Mouse (Mus musculus) hindbrain, postnatal 0 days (tissue): Measurements from ENCODE around the gene Kcnk7. TPM values are rescaled to one million over a fixed set of nuclear protein-coding genes. Genes with fewer than 3 reads are reported as not detected.

Experiments used
- ATAC-seq: fragments of 200-750 bp; cut with Nextera tagmentation; 2 replicates; pipeline ENCODE4 v1.8.0; 2017; ENCODE audit warnings: mild to moderate bottlenecking, moderate TSS enrichment, moderate library complexity
- DNase-seq: peaks from one replicate; pipeline ENCODE4 v3.0.0-alpha.2; 2015; ENCODE audit warnings: low spot score
- H3K27ac ChIP-seq: fragments of 300-500 bp; sonication (generic); 2 replicates; pipeline ENCODE4 v1.5.1; 2014; ENCODE audit warnings: mild to moderate bottlenecking
- H3K27me3 ChIP-seq: fragments of 300-500 bp; sonication (generic); 2 replicates; pipeline ENCODE4 v1.6.1; 2014; ENCODE audit warnings: low read length, mixed read lengths; ENCODE audit not compliant: insufficient read depth
- H3K36me3 ChIP-seq: fragments of 300-500 bp; sonication (generic); 2 replicates; pipeline ENCODE4 v1.6.1; 2014; ENCODE audit warnings: low read length, mixed read lengths; ENCODE audit not compliant: insufficient read depth
- H3K4me1 ChIP-seq: fragments of 300-500 bp; sonication (generic); 2 replicates; pipeline ENCODE4 v1.6.1; 2014; ENCODE audit warnings: antibody characterized with exemption, low read length, mixed read lengths; ENCODE audit not compliant: insufficient read depth
- H3K4me2 ChIP-seq: fragments of 300-500 bp; sonication (generic); 2 replicates; pipeline ENCODE4 v1.6.1; 2014; ENCODE audit warnings: low read depth, mild to moderate bottlenecking, low read length, moderate library complexity, mixed read lengths
- H3K4me3 ChIP-seq: fragments of 300-500 bp; sonication (generic); 2 replicates; pipeline ENCODE4 v1.5.1; 2014; ENCODE audit warnings: low read length
- H3K9ac ChIP-seq: fragments of 300-500 bp; sonication (generic); replicated peaks from 2 replicates; pipeline ENCODE4 v1.6.1; 2014; ENCODE audit warnings: mild to moderate bottlenecking, low read length, moderate library complexity, mixed read lengths
- H3K9me3 ChIP-seq: fragments of 300-500 bp; sonication (generic); 2 replicates; pipeline ENCODE4 v1.6.1; 2016; ENCODE audit warnings: low read length, mixed read lengths
- CTCF ChIP-seq: IDR thresholded peaks from 2 replicates; pipeline ENCODE4 v1.5.1; 2016; ENCODE audit warnings: antibody characterized with exemption, control low read depth, low read depth
- WGBS: fragments of 180-500 bp; shearing (Covaris S2); extraction: QIAGEN DNeasy Blood & Tissue Kit; methylation state at CpG from one replicate; pipeline ENCODE4 v1.1.7; 2014; 5-methylcytosine and 5-hydroxymethylcytosine counted together
- polyA plus RNA-seq: library from polyadenylated mRNA; unstranded; fragments of >200 nt; fragmentation: Nextera tagmentation; extraction: Ambion mirVana; gene quantifications from 2 replicates; pipeline ENCODE4 v1.2.1, GENCODE M21; 2015
- total RNA-seq: library from RNA; depleted of rRNA; stranded (reverse); fragments of >200 nt; gene quantifications from 2 replicates; pipeline ENCODE4 v1.2.3, GENCODE M21; 2014

Gene Kcnk7
- total and polyA plus RNA-seq, 2 experiments from 2014 or later: 0.19 TPM; not detected in 1

DNA sequence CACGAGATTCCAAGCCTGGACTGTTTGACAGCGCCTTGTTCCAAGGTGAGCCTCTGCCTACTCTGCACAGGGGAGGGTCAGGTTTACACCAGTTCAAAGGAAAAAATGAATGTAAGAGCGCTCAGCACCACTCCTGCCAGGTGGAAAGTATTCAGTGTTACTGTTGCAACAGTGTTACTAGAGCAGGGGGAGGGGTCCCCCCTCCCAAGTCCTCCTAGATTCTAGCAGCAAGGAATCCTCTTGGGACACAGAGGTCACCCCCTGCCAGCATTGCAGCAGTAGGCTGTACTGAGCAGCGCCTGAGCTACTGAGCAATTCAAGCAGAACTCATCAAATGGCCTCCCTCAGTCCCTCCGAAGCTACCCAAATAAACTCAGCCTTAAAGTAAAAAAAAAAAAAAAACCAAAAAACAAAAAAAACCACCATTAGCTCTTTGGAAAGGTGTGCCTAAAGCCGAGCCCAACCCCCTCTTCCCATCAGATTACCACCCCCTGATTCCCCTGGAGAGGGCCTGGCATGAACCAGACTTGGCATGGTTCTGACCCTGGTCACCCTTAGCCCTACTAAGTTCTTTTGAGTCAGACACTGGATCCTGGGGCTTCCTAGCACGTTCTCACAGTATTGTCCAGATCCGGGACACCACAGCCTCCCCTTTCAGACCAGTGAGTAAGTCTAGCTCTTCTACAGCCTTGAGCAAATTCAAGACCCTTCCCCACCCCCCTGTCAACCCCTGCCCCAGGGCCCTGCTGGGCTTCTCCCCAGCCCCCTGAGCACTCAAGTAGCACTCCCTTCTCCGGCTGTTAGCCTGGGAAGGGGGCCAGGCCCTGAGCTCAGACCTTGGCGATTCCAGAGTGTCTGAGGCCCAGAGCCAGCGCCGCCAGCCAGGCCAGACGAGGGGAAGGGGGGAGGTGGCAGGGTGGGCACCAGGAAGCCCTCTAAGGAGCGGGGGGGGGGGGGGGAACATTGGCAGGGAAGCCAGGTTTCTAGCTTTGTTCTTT lies 36.5 kb downstream of the Kcnk7 start, which contains the start of gene Ltbp3:
Ltbp3 (plus strand) TSS at position 585 of the 998 bp plus-strand sequence.
- Histone ChIP-seq H3K27me3 (no peaks in the 10 kb centered on the region), H3K9ac (peak within 1 kb of the TSS; percentile 60), H3K36me3 (no peaks in the 10 kb centered on the region), H3K4me1 (peaks cover 5% of the 10 kb centered on the region; the same call in 1 of the 2 replicates), H3K27ac (peak within 1 kb of the TSS; percentile 77), H3K9me3 (no peaks in the 10 kb centered on the region), H3K4me3 (peak within 1 kb of the TSS; percentile 54), H3K4me2 (peak within 1 kb of the TSS; percentile 95)
- DNase-seq (peak; percentile 89), ATAC-seq (peak; percentile 78)
- WGBS: 13% methylated on average over 10 of the region's 14 CpGs
- no peak for TF ChIP-seq CTCF

DNA sequence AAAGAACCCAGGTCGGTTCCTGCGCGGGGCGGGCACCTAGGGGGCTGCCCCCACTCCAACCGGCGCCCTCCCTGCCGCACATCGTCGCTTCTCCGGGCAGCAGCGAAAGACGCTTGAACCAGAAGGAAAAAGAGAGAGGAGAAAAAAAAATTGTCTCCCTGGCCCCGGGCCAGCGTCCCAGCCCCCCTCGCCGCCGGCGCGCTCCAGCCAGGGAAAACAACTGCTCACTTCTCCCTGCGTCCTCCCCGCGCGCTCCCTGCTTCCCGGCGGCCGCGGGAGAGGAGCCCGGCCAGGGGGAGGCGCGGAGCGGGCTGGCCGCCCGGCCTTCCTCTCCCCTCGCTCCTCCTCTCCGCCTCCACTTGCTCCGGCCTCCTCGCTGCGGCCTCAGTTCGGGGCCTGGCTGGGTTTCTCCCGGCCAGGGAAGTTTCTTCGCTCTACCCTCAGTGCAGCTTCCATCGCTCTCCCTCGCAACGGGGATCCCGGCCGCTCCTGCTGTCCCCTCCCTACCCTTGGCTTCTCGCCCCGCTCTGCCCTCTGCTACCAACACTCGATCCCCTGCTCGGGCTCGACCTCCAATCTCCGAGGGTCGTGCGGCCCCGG lies 37.6 kb downstream of the Kcnk7 start:
- Histone ChIP-seq H3K9me3 (no peaks in the 10 kb centered on the region), H3K9ac (peak overlapping the region; percentile 60), H3K4me1 (peaks cover 7% of the 10 kb centered on the region; the same call in 1 of the 2 replicates), H3K4me2 (peak overlapping the region; percentile 95), H3K27ac (peak overlapping the region; percentile 77), H3K27me3 (no peaks in the 10 kb centered on the region), H3K4me3 (peak overlapping the region; percentile 54), H3K36me3 (no peaks in the 10 kb centered on the region)
- under 1% methylated on average over 45 of the region's 55 CpGs for WGBS
- no peak for TF ChIP-seq CTCF
- DNase-seq: peak; percentile 78
- ATAC-seq: peak; percentile 73

DNA sequence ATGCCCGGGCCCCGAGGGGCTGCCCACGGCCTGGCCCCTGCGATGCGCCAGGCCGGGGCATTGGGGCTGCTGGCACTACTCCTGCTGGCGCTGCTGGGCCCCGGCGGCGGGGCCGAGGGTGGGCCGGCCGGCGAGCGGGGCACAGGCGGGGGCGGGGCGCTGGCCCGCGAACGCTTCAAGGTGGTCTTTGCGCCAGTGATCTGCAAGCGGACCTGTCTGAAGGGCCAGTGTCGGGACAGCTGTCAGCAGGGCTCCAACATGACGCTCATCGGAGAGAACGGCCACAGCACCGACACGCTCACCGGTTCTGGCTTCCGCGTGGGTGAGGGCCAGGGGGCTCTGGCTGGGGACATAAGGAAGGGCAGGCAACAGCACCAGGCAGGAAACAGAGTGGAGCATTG lies 38.1 kb downstream of the Kcnk7 start:
- peak overlapping the region; percentile 77 for H3K27ac ChIP-seq
- ATAC-seq: peak; percentile 12
- peak; percentile 43 for DNase-seq
- no peaks in the 10 kb centered on the region for H3K9me3 ChIP-seq
- peak overlapping the region; percentile 54 for H3K4me3 ChIP-seq
- TF ChIP-seq CTCF: no peak
- H3K36me3 ChIP-seq: no peaks in the 10 kb centered on the region
- peaks cover 7% of the 10 kb centered on the region; the same call in 1 of the 2 replicates for H3K4me1 ChIP-seq
- WGBS: 2% methylated on average over 31 of the region's 32 CpGs
- peak overlapping the region; percentile 95 for H3K4me2 ChIP-seq
- no peaks in the 10 kb centered on the region for H3K27me3 ChIP-seq
- H3K9ac ChIP-seq: peak overlapping the region; percentile 60

DNA sequence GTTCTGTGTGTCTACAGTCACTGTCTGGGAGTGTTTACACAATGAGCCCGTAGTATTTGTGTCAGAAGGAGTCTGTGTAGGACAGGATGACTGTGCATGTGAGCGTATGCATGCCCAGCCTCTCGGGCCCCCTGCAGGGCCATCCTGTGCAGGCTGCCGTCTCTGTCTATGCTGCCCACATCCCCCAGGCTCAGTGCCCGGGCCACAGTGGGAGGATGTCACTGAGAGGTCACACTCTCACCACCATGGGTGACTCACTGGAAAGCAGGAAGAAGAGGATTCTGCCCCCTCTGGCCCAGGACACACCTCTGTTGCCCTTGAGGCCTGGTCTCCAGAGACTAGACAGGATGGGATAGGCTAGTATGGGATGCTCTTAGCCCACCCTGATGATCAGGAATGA lies 39.4 kb downstream of the Kcnk7 start:
- Histone ChIP-seq H3K4me3 (no peak overlapping the region; the same call in 1 of the 2 replicates), H3K4me1 (peaks cover 7% of the 10 kb centered on the region; the same call in 1 of the 2 replicates), H3K27me3 (0 out of 2 replicates have a peak, but pooled peaks cover 6% of the 10 kb centered on the region), H3K27ac (no peak overlapping the region), H3K36me3 (no peaks in the 10 kb centered on the region), H3K9ac (no peak overlapping the region), H3K9me3 (no peaks in the 10 kb centered on the region), H3K4me2 (peak overlapping the region; percentile 95; the same call in 1 of the 2 replicates)
- 36% methylated on average over 5 of the region's 5 CpGs for WGBS
- ATAC-seq (no peak), DNase-seq (no peak)
- 0 out of 2 replicates have a peak, but pooled peaks have one; percentile 6 for TF ChIP-seq CTCF

DNA sequence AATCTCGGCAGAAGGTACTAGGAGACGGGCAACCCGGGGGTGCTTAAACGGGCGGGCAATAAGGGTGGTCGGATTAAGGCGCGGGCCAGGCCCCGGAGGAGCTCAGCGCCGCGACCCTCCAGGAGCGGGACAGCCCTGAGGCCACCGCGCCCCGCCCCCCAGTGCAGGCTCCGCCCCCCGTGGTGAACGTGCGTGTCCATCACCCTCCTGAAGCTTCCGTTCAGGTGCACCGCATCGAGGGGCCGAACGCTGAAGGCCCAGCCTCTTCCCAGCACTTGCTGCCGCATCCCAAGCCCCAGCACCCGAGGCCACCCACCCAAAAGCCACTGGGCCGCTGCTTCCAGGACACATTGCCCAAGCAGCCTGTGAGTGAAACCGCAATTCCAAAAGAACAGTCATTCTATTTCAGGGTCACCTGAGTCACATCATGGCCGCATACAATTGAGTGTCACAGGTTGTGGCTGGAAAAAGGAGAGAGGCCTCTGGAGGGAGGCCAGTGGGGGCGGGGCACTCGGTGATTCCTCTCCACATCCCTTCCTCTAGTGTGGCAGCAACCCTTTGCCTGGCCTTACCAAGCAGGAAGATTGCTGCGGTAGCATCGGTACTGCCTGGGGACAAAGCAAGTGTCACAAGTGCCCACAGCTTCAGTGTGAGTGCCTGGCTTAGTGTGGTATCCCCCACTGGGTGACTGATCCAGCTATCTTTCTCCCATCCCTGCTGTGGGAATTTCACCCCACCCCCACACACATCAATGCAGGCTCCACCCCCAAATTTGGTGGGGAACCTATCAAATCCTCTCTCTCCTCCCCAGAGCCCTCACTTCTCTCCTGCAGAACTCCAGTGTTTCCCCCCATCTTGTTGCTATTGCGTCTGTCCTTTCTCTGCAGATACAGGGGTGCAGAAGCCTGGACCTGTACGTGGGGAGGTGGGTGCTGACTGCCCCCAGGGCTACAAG lies 41.9 kb downstream of the Kcnk7 start:
- peak overlapping the region; percentile 52 for H3K4me2 ChIP-seq
- peaks cover 14% of the 10 kb centered on the region; the same call in 1 of the 2 replicates for H3K27me3 ChIP-seq

More for the DNA sequence above, 41.9 kb downstream of the Kcnk7 start:
- Histone ChIP-seq H3K27ac (peak overlapping the region; percentile 16; the same call in 1 of the 2 replicates), H3K4me3 (peak overlapping the region; percentile 7), H3K36me3 (no peaks in the 10 kb centered on the region), H3K9me3 (no peaks in the 10 kb centered on the region), H3K9ac (peak overlapping the region; percentile 22; the same call in 1 of the 2 replicates), H3K4me1 (peaks cover 7% of the 10 kb centered on the region; the same call in 1 of the 2 replicates)
- peak; percentile 69 for DNase-seq
- ATAC-seq: peak; percentile 55
- TF ChIP-seq CTCF: no peak
- WGBS: 8% methylated on average over 35 of the region's 36 CpGs
